Mouse (Mus musculus): ENCODE measurements around the gene Slfn14. TPM values are rescaled to one million over a fixed set of nuclear protein-coding genes. Genes with fewer than 3 reads are reported as not detected.

The Slfn14 gene
- total and polyA plus RNA-seq, 2 experiments, result not detected

DNA sequence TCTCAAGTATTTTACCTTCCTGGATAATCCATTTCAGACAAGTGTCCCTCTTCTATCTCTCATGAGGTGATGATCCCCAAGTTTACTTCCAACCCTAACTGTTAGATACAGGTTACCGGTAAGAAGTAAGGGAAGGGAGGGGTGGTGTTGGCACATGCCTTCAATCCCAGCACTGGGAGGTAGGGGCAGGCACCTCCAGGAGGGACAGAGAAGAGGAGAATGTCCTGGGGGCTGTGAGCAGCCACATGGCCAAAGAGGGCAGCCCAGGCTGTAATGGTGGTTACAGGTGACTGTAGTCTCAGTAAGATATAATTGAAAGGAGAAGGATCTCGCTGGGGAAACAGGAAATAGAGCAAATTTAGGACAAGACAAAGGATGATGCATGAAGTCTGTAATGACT lies 4.4 kb downstream of the Slfn14 start:
- Histone ChIP-seq H3K9ac (ENCODE audit: low read depth, low read length) (no peak overlapping the region), H3K27me3 (ENCODE audit: control insufficient read depth, insufficient read depth, low read length) (no peaks in the 10 kb centered on the region), H3K4me3 (ENCODE audit: insufficient read depth, low read depth, low read length) (no peak overlapping the region), H3K36me3 (ENCODE audit: control insufficient read depth, insufficient read depth, low read length) (no peaks in the 10 kb centered on the region), H3K4me1 (ENCODE audit: control insufficient read depth, insufficient read depth, low read length) (no peaks in the 10 kb centered on the region), H3K79me2 (ENCODE audit: control insufficient read depth, insufficient read depth, low read length) (no peaks in the 10 kb centered on the region), H3K27ac (replicated peaks; ENCODE audit: insufficient read depth, low read depth, low read length) (no peak overlapping the region)
- WGBS, result 60% methylated on average over 2 of the region's 2 CpGs
- TF ChIP-seq CTCF (IDR thresholded peaks at IDR 0.05; ENCODE audit: low read depth, low read length) (no peak), POLR2A (IDR thresholded peaks at IDR 0.05; ENCODE audit: extremely low read depth, insufficient read depth, low read length) (no peak)
- DNase-seq (ENCODE audit: extremely low read depth, low read depth, low spot score), result no peak

DNA sequence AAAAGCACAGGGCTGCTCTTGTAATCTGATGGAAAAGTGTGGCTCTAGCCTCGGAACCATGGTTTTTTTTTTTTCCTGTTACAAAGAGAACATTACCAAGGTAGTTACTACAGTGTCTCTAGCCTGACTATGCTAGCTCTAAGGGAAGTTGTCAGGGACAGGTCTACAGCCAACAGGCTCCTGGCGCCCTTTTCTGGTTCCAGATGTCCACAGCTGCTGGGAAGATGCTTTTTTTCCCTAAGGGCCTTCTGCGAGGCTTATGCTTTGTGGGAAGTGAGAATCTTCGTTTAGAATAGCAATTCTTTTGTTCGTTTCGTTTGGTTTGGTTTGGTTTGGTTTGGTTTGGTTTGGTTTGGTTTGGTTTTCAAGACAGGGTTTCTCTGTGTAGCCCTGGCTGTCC lies 6.8 kb downstream of the Slfn14 start:
- no peak for DNase-seq (ENCODE audit: extremely low read depth, low read depth, low spot score)
- no peak for TF ChIP-seq POLR2A (IDR thresholded peaks at IDR 0.05; ENCODE audit: extremely low read depth, insufficient read depth, low read length)
- TF ChIP-seq CTCF (IDR thresholded peaks at IDR 0.05; ENCODE audit: low read depth, low read length), result no peak
- Histone ChIP-seq H3K27me3 (ENCODE audit: control insufficient read depth, insufficient read depth, low read length) (no peaks in the 10 kb centered on the region), H3K27ac (replicated peaks; ENCODE audit: insufficient read depth, low read depth, low read length) (no peak overlapping the region), H3K4me1 (ENCODE audit: control insufficient read depth, insufficient read depth, low read length) (no peaks in the 10 kb centered on the region), H3K79me2 (ENCODE audit: control insufficient read depth, insufficient read depth, low read length) (no peaks in the 10 kb centered on the region), H3K9ac (ENCODE audit: low read depth, low read length) (no peak overlapping the region), H3K4me3 (ENCODE audit: insufficient read depth, low read depth, low read length) (no peak overlapping the region), H3K36me3 (ENCODE audit: control insufficient read depth, insufficient read depth, low read length) (no peaks in the 10 kb centered on the region)
- 82% methylated on average over 6 of the region's 6 CpGs for WGBS

DNA sequence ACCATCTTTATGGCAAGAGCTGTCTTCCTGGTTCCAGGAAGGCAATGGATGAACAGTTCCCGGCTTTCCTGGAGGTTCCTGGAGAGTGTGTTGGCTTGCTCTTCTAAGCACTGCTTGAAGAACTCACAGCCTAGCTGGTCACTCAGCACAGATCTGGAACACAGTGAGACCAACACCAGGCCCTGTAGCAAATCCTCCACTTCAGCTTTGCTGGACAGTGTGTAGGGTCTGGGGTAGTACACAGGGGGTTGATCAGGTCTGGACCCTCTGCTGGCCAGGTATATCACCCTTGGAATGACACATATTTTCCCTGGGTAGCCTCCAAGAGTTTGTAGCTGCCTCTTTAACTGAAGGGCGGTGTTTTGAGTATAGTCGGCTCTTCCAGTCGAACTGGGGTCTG lies 7.5 kb downstream of the Slfn14 start:
- Histone ChIP-seq H3K4me3 (ENCODE audit: insufficient read depth, low read depth, low read length) (no peak overlapping the region), H3K4me1 (ENCODE audit: control insufficient read depth, insufficient read depth, low read length) (no peaks in the 10 kb centered on the region), H3K9ac (ENCODE audit: low read depth, low read length) (no peak overlapping the region), H3K36me3 (ENCODE audit: control insufficient read depth, insufficient read depth, low read length) (no peaks in the 10 kb centered on the region), H3K27ac (replicated peaks; ENCODE audit: insufficient read depth, low read depth, low read length) (no peak overlapping the region), H3K27me3 (ENCODE audit: control insufficient read depth, insufficient read depth, low read length) (no peaks in the 10 kb centered on the region), H3K79me2 (ENCODE audit: control insufficient read depth, insufficient read depth, low read length) (no peaks in the 10 kb centered on the region)
- no peak for TF ChIP-seq CTCF (IDR thresholded peaks at IDR 0.05; ENCODE audit: low read depth, low read length)
- no peak for TF ChIP-seq POLR2A (IDR thresholded peaks at IDR 0.05; ENCODE audit: extremely low read depth, insufficient read depth, low read length)
- 90% methylated on average over 4 of the region's 4 CpGs for WGBS
- no peak for DNase-seq (ENCODE audit: extremely low read depth, low read depth, low spot score)

DNA sequence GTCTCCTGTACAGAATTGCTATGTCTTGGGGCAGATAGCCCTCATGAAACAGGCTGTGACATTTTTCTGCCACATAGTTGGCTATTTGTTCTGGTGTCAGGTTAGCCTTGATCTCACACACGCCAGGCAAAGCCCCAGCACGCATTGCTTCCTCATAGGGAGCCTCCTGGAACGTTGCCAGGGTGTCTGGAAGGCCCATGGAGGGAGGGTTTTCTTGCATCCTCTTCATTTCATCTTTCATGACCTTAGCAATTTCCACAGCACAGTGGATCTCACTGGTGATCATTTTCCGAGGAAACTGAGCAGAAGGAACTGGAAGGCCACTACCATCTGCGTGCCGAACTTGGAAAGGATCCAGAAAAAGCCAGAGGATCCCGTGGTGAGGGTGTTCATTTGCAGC lies 10.3 kb downstream of the Slfn14 start:
- H3K4me3 ChIP-seq (ENCODE audit: insufficient read depth, low read depth, low read length), result no peak overlapping the region
- no peaks in the 10 kb centered on the region for H3K27me3 ChIP-seq (ENCODE audit: control insufficient read depth, insufficient read depth, low read length)
- H3K9ac ChIP-seq (ENCODE audit: low read depth, low read length), result no peak overlapping the region
- DNase-seq (ENCODE audit: extremely low read depth, low read depth, low spot score), result no peak
- WGBS, result 57% methylated on average over 7 of the region's 7 CpGs
- H3K27ac ChIP-seq (replicated peaks; ENCODE audit: insufficient read depth, low read depth, low read length), result no peak overlapping the region
- TF ChIP-seq CTCF (IDR thresholded peaks at IDR 0.05; ENCODE audit: low read depth, low read length) (no peak), POLR2A (IDR thresholded peaks at IDR 0.05; ENCODE audit: extremely low read depth, insufficient read depth, low read length) (no peak)
- no peaks in the 10 kb centered on the region for H3K36me3 ChIP-seq (ENCODE audit: control insufficient read depth, insufficient read depth, low read length)
- no peaks in the 10 kb centered on the region for H3K4me1 ChIP-seq (ENCODE audit: control insufficient read depth, insufficient read depth, low read length)
- no peaks in the 10 kb centered on the region for H3K79me2 ChIP-seq (ENCODE audit: control insufficient read depth, insufficient read depth, low read length)

DNA sequence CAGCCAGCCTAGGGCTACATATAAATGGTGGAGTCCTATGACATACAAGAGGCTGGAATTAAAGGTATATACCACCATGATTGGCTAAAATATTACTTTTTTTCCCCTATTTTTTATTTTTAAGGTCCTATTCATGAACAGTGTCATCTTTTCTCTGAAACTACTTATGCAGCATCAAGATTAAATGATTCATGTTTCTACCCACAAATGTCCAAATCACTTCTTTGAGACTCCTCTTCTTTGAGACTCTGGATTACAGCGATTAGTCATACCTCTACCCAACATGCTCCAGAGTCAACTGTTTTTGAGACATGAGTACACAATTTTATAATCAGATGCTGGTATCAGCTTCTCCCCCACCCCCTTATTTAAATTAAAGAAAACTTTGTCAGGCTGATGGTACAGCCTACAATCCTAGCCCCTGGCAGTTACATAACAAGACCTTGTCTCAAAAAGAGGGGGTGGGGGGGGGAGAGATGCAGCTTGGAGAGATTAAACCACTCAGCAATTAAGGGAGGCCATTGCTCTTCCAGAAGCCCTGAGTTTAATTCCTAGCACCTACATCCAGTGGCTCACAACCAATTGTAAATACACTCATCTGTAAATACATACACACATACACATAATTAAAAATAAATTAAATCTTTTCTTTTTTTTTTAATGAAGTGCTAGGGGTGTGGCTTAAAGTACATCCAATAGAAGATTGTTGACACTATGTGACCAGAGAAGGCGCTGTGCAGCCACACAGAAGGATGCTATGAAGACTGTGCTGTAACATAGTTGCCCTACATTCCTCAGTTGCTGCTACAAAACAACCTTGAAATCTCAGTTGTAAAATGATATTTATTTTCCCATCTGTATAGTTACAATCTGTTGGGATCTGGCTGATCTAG lies 14.3 kb downstream of the Slfn14 start:
- peak; percentile 35 for DNase-seq (ENCODE audit: extremely low read depth, low read depth, low spot score)
- H3K27me3 ChIP-seq (ENCODE audit: control insufficient read depth, insufficient read depth, low read length), result no peaks in the 10 kb centered on the region
- H3K27ac ChIP-seq (replicated peaks; ENCODE audit: insufficient read depth, low read depth, low read length), result no peak overlapping the region
- H3K9ac ChIP-seq (ENCODE audit: low read depth, low read length), result no peak overlapping the region
- TF ChIP-seq POLR2A (IDR thresholded peaks at IDR 0.05; ENCODE audit: extremely low read depth, insufficient read depth, low read length), result no peak
- no peaks in the 10 kb centered on the region for H3K4me1 ChIP-seq (ENCODE audit: control insufficient read depth, insufficient read depth, low read length)
- H3K4me3 ChIP-seq (ENCODE audit: insufficient read depth, low read depth, low read length), result no peak overlapping the region
- H3K79me2 ChIP-seq (ENCODE audit: control insufficient read depth, insufficient read depth, low read length), result no peaks in the 10 kb centered on the region
- 13% methylated on average over 2 of the region's 2 CpGs for WGBS
- no peaks in the 10 kb centered on the region for H3K36me3 ChIP-seq (ENCODE audit: control insufficient read depth, insufficient read depth, low read length)

Data from liver, adult 2 months (tissue).